Mouse (Mus musculus) G1E (cell line): ENCODE measurements around the gene Neil1.

Experiments used
- CTCF ChIP-seq: IDR thresholded peaks from 2 replicates; pipeline ENCODE4 v1.5.1; 2012; ENCODE audit warnings: low read depth, low read length, inconsistent platforms, mixed read lengths
- POLR2AphosphoS5 ChIP-seq: IDR thresholded peaks from 2 replicates; pipeline ENCODE4 v1.6.1; 2012; ENCODE audit warnings: low read depth, low read length, inconsistent platforms; ENCODE audit not compliant: insufficient replicate concordance

GRCm38 (mm10) chr9:57158013-57158470 is 9.9 kb upstream of the Neil1 start, which contains the start of gene Commd4:
- no peak for TF ChIP-seq CTCF
- no peak for TF ChIP-seq POLR2AphosphoS5
